ENCODE assay signal across 11 mouse cellular contexts in the genomic region with DNA sequence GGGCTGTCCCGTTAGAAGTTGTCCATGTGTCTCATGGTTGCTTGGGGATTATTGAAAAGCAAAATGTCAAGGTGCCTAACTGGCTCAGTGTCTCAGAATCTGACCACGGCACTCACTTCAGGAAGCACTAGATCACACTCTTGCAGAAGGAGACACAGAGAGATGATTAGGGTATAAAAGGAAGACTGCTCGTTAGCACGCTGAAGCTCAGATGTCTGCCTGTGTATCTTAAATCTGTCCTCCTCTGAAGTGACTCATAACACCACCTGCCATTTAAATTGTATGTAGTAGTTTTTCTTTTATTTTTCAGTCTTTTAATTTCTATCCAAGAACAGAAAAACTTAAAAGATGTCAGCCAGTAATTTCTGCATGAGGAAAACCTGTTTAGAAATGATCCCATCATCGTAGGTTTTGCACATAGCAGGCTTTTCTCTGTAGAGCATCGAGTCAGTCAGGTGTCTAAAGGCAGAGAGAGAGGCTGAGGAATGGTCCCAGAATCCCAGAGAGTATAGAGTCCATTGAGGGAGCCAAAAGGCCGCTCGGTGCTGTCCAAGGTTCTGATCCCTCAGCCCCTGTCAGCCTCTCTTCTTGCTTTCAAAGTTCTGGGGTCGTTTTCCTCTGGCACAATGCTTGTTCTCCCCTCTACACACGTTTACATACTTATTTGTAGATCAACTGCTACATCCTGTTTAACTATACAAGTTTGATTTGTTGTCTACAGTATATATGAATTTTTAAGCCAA. TPM values are rescaled to one million over a fixed set of nuclear protein-coding genes. Genes with fewer than 3 reads are reported as not detected.
DNase-seq lines count a peak whose midpoint lies in the region; ATAC-seq and TF ChIP-seq lines count a peak whose summit lies in the region.
"Had no signal": no experiment of that assay in that cellular context is flagged by ENCODE, and none has a peak within 500 bp of the region (broad histone marks: within the 10 kb centered on the region; RNA-seq: fewer than 3 reads in every experiment).

No protein-coding gene starts in this region.

- TF ChIP-seq POLR2A in MEL (IDR thresholded peaks at IDR 0.05; ENCODE audit: control insufficient read depth in 1 of 2, insufficient read depth in 1 of 2, low read depth in 1 of 2, low read length in 2 of 2, poor library complexity in 1 of 2), result no peak
- no peak for TF ChIP-seq POLR2A in cerebellum, adult 2 months (IDR thresholded peaks at IDR 0.05; ENCODE audit: borderline replicate concordance, insufficient read depth, low read length)

- no peak for TF ChIP-seq CTCF in intestine, postnatal 0 days (IDR thresholded peaks at IDR 0.05; ENCODE audit: low read depth)
- no peak for TF ChIP-seq CTCF in MEL (IDR thresholded peaks at IDR 0.05 in 2 of 3, conservative IDR thresholded peaks at IDR 0.05 in 1 of 3; ENCODE audit: control insufficient read depth in 1 of 3, insufficient read depth in 1 of 3, low read depth in 2 of 3, low read length in 3 of 3, poor library complexity in 1 of 3, severe bottlenecking in 1 of 3)
- no peak for TF ChIP-seq CTCF in gastrocnemius, adult 2 months (IDR thresholded peaks at IDR 0.05)
- TF ChIP-seq CTCF in cerebellum, adult 2 months (IDR thresholded peaks at IDR 0.05; ENCODE audit: borderline replicate concordance, insufficient read depth, low read depth, low read length), result no peak

- WGBS in intestine, embryonic 14.5 days, result 59% methylated on average over 10 of the region's 10 CpGs
- 60% methylated on average over 10 of the region's 10 CpGs for WGBS in intestine, postnatal 0 days
- WGBS in forebrain, embryonic 11.5 days, result 24% methylated on average over 10 of the region's 10 CpGs
- WGBS in cerebellum, adult 2 months, result 71% methylated on average over 10 of the region's 10 CpGs

- TF ChIP-seq RAD21 in MEL (IDR thresholded peaks at IDR 0.05; ENCODE audit: low read depth, low read length), result no peak

- ATAC-seq in intestine, embryonic 14.5 days (replicated peaks; ENCODE audit: low FRiP score, low TSS enrichment, low read depth), result no peak
- ATAC-seq in intestine, postnatal 0 days, result no peak
- no peak for ATAC-seq in forebrain, embryonic 11.5 days (replicated peaks; ENCODE audit: low FRiP score)

- H3K36me3 ChIP-seq in intestine, embryonic 14.5 days (ENCODE audit: control insufficient read depth, insufficient read depth, low read length), result peaks cover 63% of the 10 kb centered on the region
- peaks cover 31% of the 10 kb centered on the region for H3K36me3 ChIP-seq in intestine, postnatal 0 days (ENCODE audit: control insufficient read depth, insufficient read depth)
- no peaks in the 10 kb centered on the region for H3K36me3 ChIP-seq in MEL (ENCODE audit: control insufficient read depth in 1 of 2, insufficient read depth in 2 of 2, low read length in 2 of 2)
- peaks cover 3% of the 10 kb centered on the region; the same call in 1 of the 2 replicates for H3K36me3 ChIP-seq in forebrain, embryonic 11.5 days (ENCODE audit: control insufficient read depth, insufficient read depth, low read length)

- no peaks in the 10 kb centered on the region for H3K79me2 ChIP-seq in MEL (ENCODE audit: control insufficient read depth, insufficient read depth, low read length, poor library complexity)

- no peak overlapping the region for H3K4me2 ChIP-seq in intestine, embryonic 14.5 days (ENCODE audit: low read length)
- H3K4me2 ChIP-seq in intestine, postnatal 0 days (replicated peaks; ENCODE audit: low read depth), result no peak overlapping the region
- peak overlapping the region; percentile 6; the same call in 1 of the 2 replicates for H3K4me2 ChIP-seq in forebrain, embryonic 11.5 days (ENCODE audit: low read depth, low read length, severe bottlenecking)

- H3K27ac ChIP-seq in intestine, embryonic 14.5 days (ENCODE audit: low read depth), result no peak overlapping the region
- no peak overlapping the region for H3K27ac ChIP-seq in intestine, postnatal 0 days (ENCODE audit: low read depth, low read length)
- no peak overlapping the region for H3K27ac ChIP-seq in MEL (ENCODE audit: control insufficient read depth, low read depth, low read length)
- H3K27ac ChIP-seq in forebrain, embryonic 11.5 days (ENCODE audit: low read depth, low read length), result peak overlapping the region; percentile 82
- H3K27ac ChIP-seq in gastrocnemius, adult 2 months, result no peak overlapping the region
- H3K27ac ChIP-seq in cerebellum, adult 2 months (ENCODE audit: insufficient read depth, low read length), result no peak overlapping the region

- no peaks in the 10 kb centered on the region for H3K9me3 ChIP-seq in intestine, embryonic 14.5 days (ENCODE audit: control insufficient read depth, low read length)
- no peaks in the 10 kb centered on the region for H3K9me3 ChIP-seq in intestine, postnatal 0 days (ENCODE audit: control insufficient read depth)
- H3K9me3 ChIP-seq in MEL (replicated peaks; ENCODE audit: insufficient read depth, low read length), result no peaks in the 10 kb centered on the region
- no peaks in the 10 kb centered on the region for H3K9me3 ChIP-seq in forebrain, embryonic 11.5 days (ENCODE audit: control insufficient read depth, low read length)

- H3K27me3 ChIP-seq in intestine, embryonic 14.5 days (replicated peaks; ENCODE audit: control insufficient read depth, insufficient read depth, low read length), result no peaks in the 10 kb centered on the region
- no peaks in the 10 kb centered on the region for H3K27me3 ChIP-seq in intestine, postnatal 0 days (replicated peaks; ENCODE audit: control insufficient read depth, insufficient read depth, low read length)
- H3K27me3 ChIP-seq in MEL (ENCODE audit: control insufficient read depth in 1 of 2, insufficient read depth in 2 of 2, low read length in 2 of 2), result no peaks in the 10 kb centered on the region
- peaks cover 17% of the 10 kb centered on the region for H3K27me3 ChIP-seq in forebrain, embryonic 11.5 days (ENCODE audit: control insufficient read depth, insufficient read depth, low read length)
- no peaks in the 10 kb centered on the region for H3K27me3 ChIP-seq in cerebellum, adult 2 months (ENCODE audit: control insufficient read depth, insufficient read depth, low read length)

- intact Hi-C loops in gastrocnemius, adult 2 months (cut with DNase I), result no loop called here

- DNase-seq in intestine, embryonic 14.5 days (ENCODE audit: low spot score), result peak; percentile 69
- peak; percentile 35 for DNase-seq in MEL (ENCODE audit: low read depth, low spot score)
- peak; percentile 66 for DNase-seq in forebrain, embryonic 11.5 days (ENCODE audit: low spot score)
- peak; percentile 65 for DNase-seq in mesoderm, embryonic 11.5 days (ENCODE audit: low read depth, low spot score)
- DNase-seq in frontal cortex, postnatal 14 days (ENCODE audit: low spot score in 2 of 2), result no peak
- DNase-seq in gastrocnemius, adult 2 months, result no peak
- no peak for DNase-seq in cerebellum, adult 2 months

- no peak overlapping the region for H3K9ac ChIP-seq in intestine, embryonic 14.5 days (ENCODE audit: low read length)
- H3K9ac ChIP-seq in intestine, postnatal 0 days (ENCODE audit: low read depth, low read length), result no peak overlapping the region
- no peak overlapping the region for H3K9ac ChIP-seq in MEL (ENCODE audit: control insufficient read depth, low read depth, low read length, poor library complexity, severe bottlenecking)
- H3K9ac ChIP-seq in forebrain, embryonic 11.5 days (ENCODE audit: low read length), result peak overlapping the region; percentile 20; the same call in 1 of the 2 replicates

- H3K4me1 ChIP-seq in intestine, embryonic 14.5 days (replicated peaks; ENCODE audit: control insufficient read depth, insufficient read depth, low read length), result no peaks in the 10 kb centered on the region
- H3K4me1 ChIP-seq in intestine, postnatal 0 days (replicated peaks; ENCODE audit: control insufficient read depth, insufficient read depth, low read length), result no peaks in the 10 kb centered on the region
- H3K4me1 ChIP-seq in MEL (ENCODE audit: control insufficient read depth in 1 of 2, insufficient read depth in 2 of 2, low read length in 2 of 2), result no peaks in the 10 kb centered on the region
- H3K4me1 ChIP-seq in forebrain, embryonic 11.5 days (replicated peaks; ENCODE audit: control insufficient read depth, insufficient read depth, low read length), result peaks cover 48% of the 10 kb centered on the region
- peaks cover 30% of the 10 kb centered on the region for H3K4me1 ChIP-seq in cerebellum, adult 2 months (ENCODE audit: control insufficient read depth, insufficient read depth, low read length)

- TF ChIP-seq EP300 in MEL (IDR thresholded peaks at IDR 0.05; ENCODE audit: low read depth in 1 of 2, low read length in 2 of 2), result no peak

- no peak overlapping the region for H3K4me3 ChIP-seq in intestine, embryonic 14.5 days (ENCODE audit: low read depth, low read length)
- no peak overlapping the region for H3K4me3 ChIP-seq in intestine, postnatal 0 days (ENCODE audit: low read depth, low read length)
- H3K4me3 ChIP-seq in MEL (ENCODE audit: control insufficient read depth in 1 of 2, insufficient read depth in 1 of 2, low read depth in 2 of 2, low read length in 2 of 2), result no peak overlapping the region
- H3K4me3 ChIP-seq in forebrain, embryonic 11.5 days (ENCODE audit: low read depth, low read length), result no peak overlapping the region
- H3K4me3 ChIP-seq in gastrocnemius, adult 2 months, result no peak overlapping the region
- H3K4me3 ChIP-seq in cerebellum, adult 2 months (replicated peaks; ENCODE audit: insufficient read depth, low read depth, low read length), result no peak overlapping the region

TF ChIP-seq in MEL, 35 proteins besides CTCF, POLR2A, EP300 and RAD21 (continues in another document):
- no peak for TF ChIP-seq MAX (IDR thresholded peaks at IDR 0.05; ENCODE audit: low read length)
- TF ChIP-seq USF2 (IDR thresholded peaks at IDR 0.05; ENCODE audit: borderline replicate concordance in 1 of 2, insufficient read depth in 1 of 2, low read depth in 1 of 2, low read length in 2 of 2), result no peak
- no peak for TF ChIP-seq UBTF (IDR thresholded peaks at IDR 0.05; ENCODE audit: borderline replicate concordance, insufficient read depth, low read depth, low read length)
- no peak for TF ChIP-seq TBP (IDR thresholded peaks at IDR 0.05; ENCODE audit: low read depth, low read length)
- TF ChIP-seq HCFC1 (IDR thresholded peaks at IDR 0.05; ENCODE audit: low read depth, low read length), result no peak
- TF ChIP-seq TAL1 (IDR thresholded peaks at IDR 0.05; ENCODE audit: low read length), result no peak
- TF ChIP-seq NELFE (IDR thresholded peaks at IDR 0.05; ENCODE audit: low read depth, low read length), result no peak
- TF ChIP-seq RCOR1 (IDR thresholded peaks at IDR 0.05; ENCODE audit: low read depth, low read length), result no peak
- TF ChIP-seq JUND (IDR thresholded peaks at IDR 0.05; ENCODE audit: low read depth, low read length), result no peak
- TF ChIP-seq CHD1 (IDR thresholded peaks at IDR 0.05; ENCODE audit: low read depth, low read length), result no peak
- TF ChIP-seq SMC3 (IDR thresholded peaks at IDR 0.05; ENCODE audit: low read depth, low read length), result no peak

RNA-seq across cellular contexts. Expression of a gene that starts 38.0 kb away (rescaled TPM):
- not detected in 2 replicates for polyA plus RNA-seq in intestine, embryonic 14.5 days (2014; fragmentation: Nextera tagmentation; extraction: Ambion mirVana)
- polyA plus RNA-seq in intestine, postnatal 0 days (2015; fragmentation: Nextera tagmentation; extraction: Ambion mirVana), result not detected in 2 replicates
- total RNA-seq in MEL (2012; rRNA removed), result not detected in 2 replicates
- polyA plus RNA-seq in MEL (2012; ENCODE audit: insufficient read depth in 1 of 2, insufficient read length in 2 of 2, low read depth in 1 of 2, low replicate concordance in 2 of 2, missing spikeins in 1 of 2), result not detected
- polyA plus RNA-seq in forebrain, embryonic 11.5 days (2014; fragmentation: Nextera tagmentation; extraction: Ambion mirVana), result not detected in 2 replicates
- not detected for total RNA-seq in gastrocnemius, adult 2 months (2021)
- polyA plus RNA-seq in cerebellum, adult 2 months (2012; rRNA removed), result not detected in 2 replicates
- total RNA-seq: gastrocnemius, postnatal 4 days had no signal
- polyA plus RNA-seq: lung, embryonic 16.5 days; small intestine, adult 2 months had no signal

Comparison
In these comparisons a context has a peak if more than half of its experiments do, and no peak if none do; other contexts are left out.
1. DNase-seq: peak in intestine, embryonic 14.5 days (single experiment), MEL (single experiment), forebrain, embryonic 11.5 days (single experiment) and mesoderm, embryonic 11.5 days (single experiment); none in frontal cortex, postnatal 14 days (0 of 2), gastrocnemius, adult 2 months (single experiment) and cerebellum, adult 2 months (0 of 2).